Mouse (Mus musculus) thymus, postnatal 36 days (tissue): ENCODE measurements around the gene Nceh1.
"Not testable (repeated sequence)": the region's sequence is repeated elsewhere in the genome, so short reads cannot be mapped to it uniquely, and the experiment has no call there.

ENCODE experiments used
- DNase-seq, 2 experiments: peaks; one replicate each; pipeline ENCODE4 v3.0.0; 2022; ENCODE audit warnings: mixed read lengths in 2 of 2

The Nceh1 gene

DNA sequence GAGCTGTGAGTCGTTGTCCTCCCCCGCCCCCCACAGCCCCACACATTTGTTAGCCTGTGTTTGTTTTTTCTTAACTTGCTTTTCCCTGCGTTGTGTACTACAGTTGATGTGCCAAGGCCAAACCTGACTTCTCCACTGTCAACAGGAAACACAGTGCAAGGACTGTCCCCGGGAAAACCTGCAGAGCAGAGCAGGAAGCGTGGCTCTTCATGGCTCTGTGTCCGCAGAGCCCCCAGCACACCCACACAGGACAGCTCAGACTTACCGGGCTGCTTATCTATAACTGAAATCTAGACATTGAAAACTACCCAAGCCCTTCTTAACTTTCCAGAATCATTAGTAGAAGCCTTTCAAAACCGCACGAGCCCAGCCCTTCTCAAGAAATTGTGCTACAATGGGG is 102.3 kb downstream of the Nceh1 start:
- DNase-seq, result peak; percentile 9 to 30

DNA sequence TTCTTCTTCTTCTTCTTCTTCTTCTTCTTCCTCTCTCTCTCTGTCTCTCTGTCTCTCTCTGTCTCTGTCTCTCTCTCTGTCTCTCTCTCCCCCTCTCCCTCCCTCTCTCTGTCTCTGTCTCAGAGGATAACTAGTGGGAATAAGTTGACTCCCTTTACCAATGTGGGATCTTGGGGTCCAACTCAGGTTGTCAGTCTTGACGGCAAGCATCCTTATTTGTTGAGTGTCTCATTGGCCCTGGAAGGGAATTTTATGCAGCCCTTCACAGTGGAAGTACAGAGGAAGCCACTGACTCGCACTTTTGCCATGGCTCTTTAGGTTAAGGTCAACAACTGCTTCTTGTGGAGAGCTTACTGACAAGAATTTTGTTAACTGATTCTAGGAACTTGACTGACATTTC is 105.5 kb downstream of the Nceh1 start:
- no peak for DNase-seq

DNA sequence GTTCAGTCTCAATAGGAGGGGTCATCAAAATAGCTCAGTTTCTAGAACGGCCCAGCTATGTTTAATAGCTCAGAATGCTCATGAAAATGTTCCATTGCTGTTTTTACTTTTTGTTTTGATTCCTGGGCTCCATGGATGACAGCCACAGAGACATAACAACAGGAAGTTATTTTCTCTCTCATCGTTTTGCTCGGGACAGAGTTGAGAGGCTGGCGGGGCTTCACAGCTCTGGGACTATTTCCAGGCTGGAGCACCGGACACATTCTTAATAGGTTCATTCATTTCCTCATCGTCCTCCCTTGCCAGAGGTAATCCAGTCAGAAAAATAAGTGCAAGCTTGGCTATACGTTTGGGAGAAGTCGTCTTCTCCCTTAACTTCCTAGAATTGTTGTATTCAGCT is 106.1 kb downstream of the Nceh1 start:
- no peak for DNase-seq

DNA sequence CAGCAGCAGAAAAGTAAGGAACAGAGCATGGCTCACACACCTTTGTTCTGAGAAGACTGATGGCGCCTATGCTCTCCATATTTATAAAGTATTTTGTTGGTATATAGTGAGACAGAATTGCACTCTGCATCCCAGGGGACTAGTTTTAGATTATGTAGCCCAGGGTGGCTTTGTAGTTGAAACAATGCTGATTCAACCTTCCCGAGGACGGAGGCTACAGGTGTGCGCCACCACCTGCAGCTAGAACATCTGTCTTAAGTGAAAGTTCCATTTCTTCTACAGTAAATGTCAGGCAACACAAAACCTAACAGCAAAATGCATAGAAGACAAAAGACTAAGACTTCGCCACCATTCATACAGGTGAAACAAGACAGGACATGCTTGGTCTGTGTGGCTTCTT is 107.5 kb downstream of the Nceh1 start:
- DNase-seq, result no peak

DNA sequence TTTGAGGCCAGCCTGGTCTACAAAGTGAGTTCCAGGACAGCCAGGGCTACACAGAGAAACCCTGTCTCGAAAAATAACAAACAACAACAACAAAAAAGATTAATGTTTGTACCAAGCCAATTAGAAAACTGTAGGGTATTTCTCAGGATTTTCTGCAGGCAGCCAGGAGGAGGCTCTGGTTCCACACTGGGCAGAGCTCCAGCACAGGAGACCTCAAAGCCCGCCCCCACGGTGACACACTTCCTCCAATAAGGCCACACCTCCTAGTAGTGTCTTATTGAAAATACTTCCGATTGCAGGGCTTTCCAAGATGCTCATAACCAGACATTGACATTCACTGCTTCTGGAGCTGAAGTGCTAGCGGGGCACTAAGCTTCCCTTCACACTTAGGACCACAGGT is 108.2 kb downstream of the Nceh1 start:
- not testable (repeated sequence) for DNase-seq

DNA sequence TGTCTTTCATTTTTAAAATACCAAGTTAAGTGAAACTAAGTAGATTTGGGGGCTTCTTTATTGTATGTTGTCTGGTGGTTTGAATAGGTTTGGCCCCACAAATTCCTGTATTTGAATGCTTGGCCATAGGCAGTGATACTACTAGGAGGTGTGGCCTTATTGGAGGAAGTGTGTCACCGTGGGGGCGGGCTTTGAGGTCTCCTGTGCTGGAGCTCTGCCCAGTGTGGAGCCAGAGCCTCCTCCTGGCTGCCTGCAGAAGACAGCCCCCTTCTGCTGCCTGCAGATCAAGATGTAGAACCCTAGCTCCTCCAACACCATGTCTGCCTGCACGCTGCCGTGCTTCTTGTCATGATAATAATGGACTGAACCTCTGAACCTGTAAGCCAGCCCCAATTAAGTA is 108.6 kb downstream of the Nceh1 start:
- not testable (repeated sequence) for DNase-seq

DNA sequence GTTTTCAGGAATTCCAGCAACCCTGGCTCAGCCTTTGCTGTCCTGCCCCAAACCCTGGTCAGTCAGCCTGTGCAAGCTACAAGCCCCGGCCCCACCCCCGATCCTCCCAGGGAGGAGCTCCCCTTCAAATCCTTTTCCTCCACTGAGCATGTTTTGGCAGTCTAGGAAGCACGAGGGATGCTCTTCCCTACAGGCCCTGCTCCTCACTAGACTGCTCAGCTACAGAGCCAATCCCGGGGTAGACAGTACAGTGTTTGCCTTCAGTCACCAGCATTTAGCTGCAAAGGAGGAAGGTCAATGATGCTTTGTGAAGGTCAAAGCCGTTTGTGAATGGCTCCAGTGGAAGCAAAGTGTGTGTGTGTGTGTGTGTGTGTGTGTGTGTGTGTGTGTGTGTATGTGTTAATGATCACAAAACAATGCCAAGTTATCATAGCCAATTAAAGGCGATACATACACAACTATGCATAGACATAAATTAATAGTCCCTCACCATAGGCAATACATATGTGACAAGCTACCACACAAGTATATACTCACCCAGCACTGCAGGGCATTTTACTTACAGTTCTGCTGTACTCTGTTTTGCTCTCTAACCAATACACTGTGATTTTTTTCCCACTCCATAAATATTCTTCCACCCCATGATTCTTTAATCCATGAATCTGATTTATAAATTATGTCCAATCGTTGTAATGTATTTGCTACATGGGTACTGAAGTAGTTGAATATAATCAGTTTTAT is 111.0 kb downstream of the Nceh1 start:
- no peak for DNase-seq

DNA sequence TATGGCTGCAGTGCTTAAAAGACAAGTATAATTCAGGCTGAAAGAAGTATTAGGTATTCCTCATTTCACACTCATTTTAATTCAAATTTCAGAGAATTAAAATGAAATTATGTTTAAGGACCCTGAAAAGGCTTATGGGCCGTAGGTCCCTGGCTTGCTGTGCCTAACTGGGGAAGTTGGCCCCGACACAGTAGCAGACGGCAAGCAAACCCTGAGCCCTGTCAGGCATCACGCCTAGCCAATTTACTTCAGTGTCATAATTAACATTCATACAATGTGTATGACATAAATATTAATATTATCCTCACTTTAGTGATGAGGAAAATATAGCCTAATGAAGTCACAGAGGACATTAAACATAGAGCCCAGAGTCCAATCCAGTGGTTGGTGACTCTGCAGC is 117.7 kb downstream of the Nceh1 start:
- no peak for DNase-seq

DNA sequence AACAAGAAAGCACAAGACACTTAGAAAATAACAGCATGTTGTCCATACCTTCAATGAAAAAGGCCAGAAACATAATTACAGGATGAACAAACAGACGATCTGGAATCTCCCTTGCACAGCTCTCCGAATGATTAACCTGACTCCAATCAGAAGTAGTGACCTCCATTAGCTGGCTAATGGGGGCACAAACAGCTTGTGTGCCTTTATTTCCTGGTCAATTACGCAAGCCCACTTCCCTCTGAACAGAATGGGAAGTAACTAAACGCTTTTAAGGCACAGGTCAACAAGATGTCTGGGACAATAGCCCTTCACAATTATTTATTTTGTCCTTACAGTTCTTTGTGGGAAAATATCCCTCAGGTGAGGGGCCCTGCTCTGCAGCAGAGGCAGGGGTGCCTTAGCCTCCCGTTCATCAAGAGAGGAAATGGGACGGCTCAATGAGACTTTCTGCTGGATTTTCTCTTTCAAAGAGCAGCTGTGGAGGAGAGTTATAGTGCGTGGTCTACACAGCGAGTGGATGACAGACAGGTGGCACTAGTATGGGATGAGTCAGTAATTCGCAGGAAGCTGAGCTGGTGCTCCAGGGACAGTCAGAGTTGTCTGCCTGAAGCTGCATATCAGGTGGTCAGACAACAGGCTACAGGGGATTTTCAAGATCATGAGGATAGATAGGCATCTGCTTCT is 119.7 kb downstream of the Nceh1 start:
- no peak for DNase-seq

DNA sequence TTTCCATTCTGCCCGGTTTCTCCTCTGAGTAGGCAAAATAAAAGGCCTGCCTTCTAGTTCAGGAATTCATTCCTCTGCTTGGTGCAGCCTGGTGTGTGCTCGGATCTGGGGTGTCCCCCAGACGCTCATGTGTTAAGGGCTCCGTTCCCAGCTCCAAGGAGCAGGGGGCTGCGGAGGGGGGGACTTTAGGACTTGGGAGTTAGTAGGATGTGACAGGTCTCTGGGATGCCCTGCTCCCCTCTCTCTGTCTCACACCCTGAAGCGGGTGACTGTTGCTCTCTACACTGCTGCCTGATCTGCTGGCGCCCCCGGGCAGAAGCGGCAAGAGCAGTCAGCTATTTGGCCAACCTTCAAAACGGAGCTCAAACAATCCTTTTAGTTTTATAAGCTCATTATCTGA is 124.0 kb downstream of the Nceh1 start:
- no peak for DNase-seq

DNA sequence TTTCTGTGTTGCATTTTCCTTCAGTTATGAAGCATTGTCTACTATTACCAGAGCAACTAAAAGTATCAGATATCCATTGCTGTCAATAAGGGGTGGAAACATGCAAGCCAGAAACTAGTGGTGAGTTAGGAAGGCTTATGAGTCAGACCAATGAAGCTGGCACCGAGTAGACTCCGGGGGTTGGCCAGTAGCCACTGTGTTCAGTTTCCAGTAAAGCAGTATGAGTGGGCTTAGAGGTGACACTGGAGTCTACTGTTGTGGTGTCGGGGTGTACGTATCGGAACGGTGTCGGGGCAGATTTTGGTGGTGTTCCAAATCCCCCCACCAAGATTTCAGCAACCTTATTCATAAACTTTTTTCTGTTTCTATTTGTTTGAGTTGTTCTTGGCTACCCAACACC is 128.2 kb downstream of the Nceh1 start:
- DNase-seq, result no peak

DNA sequence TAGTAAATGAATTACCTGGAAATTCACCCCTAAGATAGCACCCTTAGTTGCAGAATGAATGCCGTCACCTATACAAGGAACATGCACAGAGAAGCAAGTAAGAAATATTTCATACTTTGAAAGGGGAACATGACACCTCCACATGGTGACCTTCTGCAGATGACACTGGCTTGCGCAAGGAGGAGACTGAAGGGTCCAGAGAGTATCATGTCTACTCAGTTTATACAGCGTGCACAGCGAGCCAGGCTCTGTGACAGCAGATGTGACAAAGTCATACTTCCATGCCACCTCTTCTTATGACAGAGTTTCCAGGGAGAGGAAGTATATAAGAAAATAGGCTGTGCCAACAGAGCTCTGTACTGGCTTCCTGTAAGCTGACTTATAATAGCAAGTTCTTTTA is 128.7 kb downstream of the Nceh1 start:
- no peak for DNase-seq

DNA sequence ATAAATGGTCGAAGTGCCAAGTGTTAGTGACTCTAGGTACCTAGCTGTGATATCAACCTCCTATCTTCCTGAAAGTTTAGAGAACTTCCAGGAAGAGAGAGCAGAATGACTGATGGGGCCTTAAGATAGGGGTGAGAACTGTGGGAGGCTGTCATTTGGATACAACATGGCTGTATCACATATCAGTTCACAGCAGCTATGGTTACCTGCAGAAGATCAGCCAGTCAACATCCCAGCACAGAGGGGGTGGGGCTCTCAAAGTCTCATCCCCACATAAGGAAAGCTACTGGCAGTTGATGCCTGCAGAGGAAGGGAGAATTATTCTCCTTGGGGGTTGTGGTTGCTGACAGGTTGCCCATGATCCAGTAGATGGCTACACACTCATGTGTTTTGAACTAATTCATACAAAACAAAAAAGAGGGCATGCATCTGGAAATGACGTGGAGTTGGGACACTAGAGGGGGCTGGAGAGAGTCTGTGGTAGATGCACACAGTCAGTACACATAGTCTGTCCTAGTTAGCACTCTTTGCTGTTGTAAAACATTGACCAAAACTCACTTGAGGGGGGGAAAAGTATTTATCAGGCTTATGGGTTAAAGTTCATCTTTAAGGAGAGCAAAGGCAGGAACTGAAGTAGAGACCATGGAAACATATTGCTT is 131.9 kb downstream of the Nceh1 start:
- DNase-seq, result peak; percentile 23 to 34

DNA sequence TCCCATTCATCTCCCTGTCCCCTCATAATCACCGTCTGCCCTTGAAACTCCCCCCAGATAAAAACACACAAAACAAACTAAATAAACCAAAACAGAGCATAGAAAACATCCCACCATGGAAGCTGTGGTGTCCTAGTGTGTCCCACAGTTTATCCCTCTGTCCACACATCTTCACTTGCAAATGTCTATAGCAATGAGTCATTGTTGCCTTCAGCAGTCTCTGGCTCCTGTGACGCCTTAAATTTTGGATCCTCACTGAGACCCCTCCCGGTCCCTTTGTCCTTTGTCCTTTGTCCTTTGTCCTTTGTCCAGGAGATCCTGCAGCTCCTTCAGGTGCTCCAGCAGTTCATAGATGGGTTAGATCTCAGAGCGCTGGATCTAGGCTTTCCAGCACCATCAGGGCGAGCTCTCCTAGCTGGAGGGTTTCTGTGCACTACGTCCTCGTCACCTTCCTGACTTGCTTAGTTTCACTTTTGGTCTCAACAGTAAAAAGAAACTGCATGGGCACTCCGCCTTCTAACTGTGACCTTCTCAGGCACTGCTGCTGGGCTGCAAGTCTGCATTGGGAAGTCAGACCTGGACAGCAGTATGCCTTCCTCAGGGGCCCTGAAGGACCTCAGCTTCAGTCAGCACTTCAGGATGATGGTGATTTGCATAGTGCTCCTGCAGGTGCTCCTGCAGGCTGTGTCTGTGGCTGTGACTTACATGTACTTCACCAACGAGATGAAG is 134.0 kb downstream of the Nceh1 start, which contains the start of gene Tnfsf10:
Gene Tnfsf10 (plus strand): TSS at position 470 of the 729 bp plus-strand sequence.
- DNase-seq, result peak; percentile 62 to 68

DNA sequence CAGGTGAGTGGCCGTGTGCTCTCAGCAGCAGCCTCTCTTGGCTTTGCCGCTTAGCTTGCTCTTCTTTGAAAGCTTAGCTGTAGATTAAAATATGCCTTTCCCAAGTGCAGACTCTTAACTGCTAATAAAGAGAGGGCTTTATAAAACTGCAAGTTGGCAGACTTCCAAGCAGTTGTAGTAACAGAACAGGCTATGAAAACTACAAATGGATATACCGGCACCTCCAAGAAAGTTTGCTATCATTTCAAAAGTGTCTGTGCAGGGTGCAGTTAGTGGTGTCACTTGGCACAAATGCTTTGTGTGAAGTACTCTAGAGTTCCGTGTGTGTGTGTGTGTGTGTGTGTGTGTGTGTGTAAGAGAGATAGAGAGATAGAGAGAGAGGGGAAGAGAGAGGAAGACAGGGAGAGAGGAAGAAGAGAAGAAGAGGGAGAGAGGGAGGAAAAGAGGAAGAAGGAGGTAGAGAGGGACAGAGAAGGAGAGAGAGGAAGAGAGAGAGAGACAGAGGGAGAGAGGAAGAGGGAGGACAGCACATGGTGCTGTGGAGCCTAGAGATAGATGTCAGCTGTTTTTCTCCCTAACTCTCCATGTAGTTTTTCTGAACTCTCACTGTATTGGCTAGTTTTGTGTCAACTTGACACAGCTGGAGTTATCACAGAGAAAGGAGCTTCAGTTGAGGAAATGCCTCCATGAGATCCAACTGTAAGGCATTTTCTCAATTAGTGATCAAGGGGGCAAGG is 134.7 kb downstream of the Nceh1 start:
- no peak for DNase-seq

DNA sequence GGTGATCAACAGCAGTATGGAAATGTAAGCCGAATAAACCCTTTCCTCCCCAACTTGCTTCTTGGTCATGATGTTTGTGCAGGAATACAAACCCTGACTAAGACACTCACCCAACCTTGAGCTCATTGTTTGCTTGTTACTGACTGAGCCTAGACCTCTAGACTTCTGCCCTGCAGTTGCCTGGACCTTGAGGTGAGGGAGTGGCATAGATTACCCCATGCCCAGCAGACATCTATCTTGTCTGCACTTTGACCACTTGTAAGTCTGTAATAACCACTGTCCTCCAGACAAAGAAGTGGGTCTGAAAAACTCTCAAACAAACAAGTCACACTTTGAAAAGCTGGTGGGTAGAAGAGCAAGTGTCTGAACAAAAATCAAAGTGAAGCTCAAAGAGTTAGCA is 136.9 kb downstream of the Nceh1 start:
- DNase-seq, result no peak

DNA sequence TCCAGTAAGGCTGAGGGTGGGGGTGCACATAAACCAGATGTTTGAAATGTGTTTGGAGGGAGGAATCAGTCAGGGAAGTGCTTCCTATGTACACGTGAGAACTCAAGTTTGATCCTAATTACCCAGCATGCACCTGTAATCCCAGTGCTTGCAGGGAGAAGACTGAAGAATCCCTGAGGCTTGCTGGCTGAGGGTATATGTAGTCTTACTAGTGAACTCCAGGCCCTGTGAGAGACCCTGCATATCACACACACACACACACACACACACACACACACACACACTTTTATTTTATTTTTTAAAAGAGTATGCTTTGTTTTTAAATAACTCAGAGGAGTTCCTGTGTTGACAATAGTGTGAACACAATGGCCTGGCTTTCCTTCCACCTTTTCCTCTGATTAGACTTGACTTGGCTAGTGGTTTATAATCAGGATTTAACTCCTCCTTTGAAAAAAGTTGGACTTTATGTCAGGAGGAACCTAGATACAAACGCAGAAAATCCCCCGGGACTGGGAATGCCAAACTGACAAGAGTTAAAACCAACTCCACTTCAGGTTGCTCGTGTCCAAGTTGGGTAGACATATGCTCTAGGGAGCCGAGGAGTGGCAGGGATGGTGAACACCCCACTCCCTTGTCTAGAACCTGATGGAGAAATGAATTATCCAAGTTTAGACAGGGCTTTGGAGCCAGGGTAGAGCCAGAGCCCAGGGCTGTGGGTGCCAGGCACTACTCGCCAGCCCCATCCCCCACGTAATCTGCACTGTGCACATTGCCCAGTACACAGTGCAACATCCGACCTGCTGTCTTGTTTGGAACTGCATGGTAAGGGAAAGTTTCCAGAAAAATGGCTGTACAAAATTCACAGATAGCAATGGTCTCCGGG is 138.1 kb downstream of the Nceh1 start:
- no peak for DNase-seq

DNA sequence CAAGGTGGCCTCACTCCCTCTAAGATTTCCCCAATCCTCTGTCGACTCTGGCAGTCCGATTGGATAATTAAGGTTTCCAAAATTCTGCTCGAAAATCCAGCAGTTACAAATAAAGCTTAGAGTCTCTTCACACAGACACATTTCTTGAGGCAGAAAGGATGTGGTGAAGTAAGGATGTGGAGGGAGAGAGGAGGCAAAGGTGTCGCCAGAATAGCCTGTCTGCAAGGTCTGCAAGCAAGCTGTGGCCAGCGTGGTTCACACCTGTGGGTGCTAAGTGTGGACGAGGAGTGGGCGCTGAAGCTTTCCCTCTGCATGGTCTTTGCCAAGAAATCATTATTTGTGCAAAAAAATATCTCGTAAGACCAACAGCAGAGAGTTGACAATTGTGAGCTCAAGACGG is 139.8 kb downstream of the Nceh1 start:
- no peak for DNase-seq

DNA sequence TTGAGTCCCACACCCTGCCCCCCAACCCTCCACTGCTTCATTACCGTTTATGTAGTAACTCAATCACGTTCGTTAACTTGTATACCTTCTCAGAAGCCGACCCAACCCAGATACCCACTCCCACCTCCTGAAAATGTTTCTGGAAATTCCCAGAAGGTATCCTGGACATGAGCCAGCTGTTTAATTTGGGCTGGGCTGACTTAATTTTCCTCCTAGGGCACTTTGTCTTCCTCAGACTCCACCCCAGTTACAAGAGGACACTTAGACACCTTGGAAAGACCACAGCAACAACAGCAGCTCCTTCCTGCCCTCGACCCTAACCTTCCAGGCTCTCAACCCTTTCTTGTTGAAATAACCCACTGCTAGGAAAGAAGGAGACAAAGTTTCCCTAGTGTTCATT is 140.8 kb downstream of the Nceh1 start:
- DNase-seq, result no peak

DNA sequence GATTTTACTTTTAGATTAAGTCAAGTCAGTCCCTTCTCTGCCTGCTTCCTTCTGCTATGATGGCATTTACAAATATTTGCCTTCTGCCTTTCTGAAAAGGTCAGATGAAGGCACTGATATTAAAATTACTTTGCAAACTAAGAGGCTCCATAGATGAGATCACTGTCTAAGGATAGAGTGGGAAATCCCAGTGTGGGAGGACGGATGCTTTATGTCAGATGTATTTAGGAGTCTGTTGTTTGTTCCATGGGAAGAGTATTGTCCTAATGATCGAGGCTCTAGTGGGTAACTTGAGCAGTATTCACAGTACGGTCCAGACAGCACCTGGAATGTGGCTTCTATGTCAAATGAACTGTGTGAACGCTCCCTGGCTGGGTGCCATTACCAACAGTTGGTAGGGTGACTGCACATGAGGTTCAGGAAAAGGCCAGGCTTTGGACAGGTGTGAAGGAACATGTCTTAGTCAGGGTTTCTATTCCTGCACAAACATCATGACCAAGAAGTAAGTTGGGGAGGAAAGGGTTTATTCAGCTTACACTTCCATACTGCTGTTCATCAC is 143.9 kb downstream of the Nceh1 start:
- no peak for DNase-seq

DNA sequence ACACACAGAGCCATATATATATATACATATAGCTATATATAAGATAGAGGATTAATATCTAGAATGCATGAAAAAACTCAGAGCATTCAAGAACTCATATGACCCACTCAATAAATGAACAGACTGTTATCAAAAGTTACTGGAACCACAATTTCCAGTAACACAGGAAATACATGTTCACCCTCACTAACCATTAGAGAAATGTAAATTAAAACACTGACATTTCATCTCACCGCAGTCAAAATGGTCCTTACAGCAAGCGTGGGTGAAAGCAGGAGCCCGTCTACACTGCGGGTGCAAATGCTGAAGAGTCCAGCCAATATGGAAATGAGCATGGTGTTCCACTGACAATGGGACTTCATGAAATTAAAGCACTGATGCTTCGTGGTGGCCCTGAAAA is 147.9 kb downstream of the Nceh1 start:
- DNase-seq, result no peak
